Mouse (Mus musculus): Measurements from ENCODE around the gene Zscan29.

DNA sequence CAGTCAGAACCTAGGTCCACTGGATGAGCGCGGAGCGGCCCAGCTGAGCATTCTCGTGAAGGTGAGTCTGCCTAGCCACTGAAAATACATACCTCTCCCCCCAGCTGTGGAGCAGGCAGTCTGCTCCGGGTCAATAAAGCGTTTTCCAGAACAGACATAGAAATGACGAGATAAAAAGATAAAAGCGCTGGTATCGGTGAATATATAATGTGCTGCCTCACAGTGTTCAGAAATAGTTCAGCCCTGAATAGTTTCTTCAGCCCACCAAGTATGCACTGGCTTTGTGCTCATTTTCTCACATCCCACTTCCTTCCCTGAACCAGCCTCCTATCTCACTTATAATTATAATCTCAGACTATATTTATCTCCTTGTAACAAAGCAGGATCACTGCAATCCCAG, 24.5 kb upstream of the Zscan29 start:
- TF ChIP-seq ZMIZ1 (IDR thresholded peaks at IDR 0.05; ENCODE audit: low read depth, low read length) (no peak), CTCF (IDR thresholded peaks at IDR 0.05 in 2 of 3, conservative IDR thresholded peaks at IDR 0.05 in 1 of 3; ENCODE audit: control insufficient read depth in 1 of 3, insufficient read depth in 1 of 3, low read depth in 2 of 3, low read length in 3 of 3, poor library complexity in 1 of 3, severe bottlenecking in 1 of 3) (no peak), MAFK (IDR thresholded peaks at IDR 0.05; ENCODE audit: borderline replicate concordance, low read depth, low read length) (no peak), GATA1 (IDR thresholded peaks at IDR 0.05; ENCODE audit: low read depth, low read length) (no peak), EP300 (IDR thresholded peaks at IDR 0.05; ENCODE audit: low read depth in 1 of 2, low read length in 2 of 2) (no peak)
